Mouse (Mus musculus) urinary bladder, postnatal 25 days (tissue): Measurements from ENCODE around the gene Pnpla1.
A peak's percentile ranks its signal among the peaks of the same experiment; 100 is the strongest.

Source experiments
- DNase-seq: peaks from one replicate; pipeline ENCODE4 v3.0.0; 2022; ENCODE audit warnings: low spot score

The Pnpla1 gene

DNA sequence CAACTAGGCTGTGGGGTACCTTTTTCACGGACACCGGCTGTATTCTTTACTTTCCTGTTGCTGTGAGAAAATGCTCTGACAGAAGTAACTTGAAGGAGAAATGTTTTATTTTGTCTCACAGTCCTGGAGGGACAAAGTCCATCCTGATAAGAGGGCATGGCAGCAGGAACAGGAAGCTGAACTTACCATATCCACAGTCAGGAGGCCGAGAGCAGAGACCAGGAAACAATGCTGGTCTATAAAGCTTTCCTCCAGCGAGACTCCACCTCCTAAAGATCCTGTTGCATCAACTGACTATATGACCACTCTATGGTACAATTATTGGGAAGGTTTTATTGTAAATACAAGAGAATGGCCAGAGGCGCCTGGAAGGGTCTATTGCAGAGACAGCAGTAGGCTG is 14.5 kb upstream of the Pnpla1 start:
- DNase-seq, result no peak

DNA sequence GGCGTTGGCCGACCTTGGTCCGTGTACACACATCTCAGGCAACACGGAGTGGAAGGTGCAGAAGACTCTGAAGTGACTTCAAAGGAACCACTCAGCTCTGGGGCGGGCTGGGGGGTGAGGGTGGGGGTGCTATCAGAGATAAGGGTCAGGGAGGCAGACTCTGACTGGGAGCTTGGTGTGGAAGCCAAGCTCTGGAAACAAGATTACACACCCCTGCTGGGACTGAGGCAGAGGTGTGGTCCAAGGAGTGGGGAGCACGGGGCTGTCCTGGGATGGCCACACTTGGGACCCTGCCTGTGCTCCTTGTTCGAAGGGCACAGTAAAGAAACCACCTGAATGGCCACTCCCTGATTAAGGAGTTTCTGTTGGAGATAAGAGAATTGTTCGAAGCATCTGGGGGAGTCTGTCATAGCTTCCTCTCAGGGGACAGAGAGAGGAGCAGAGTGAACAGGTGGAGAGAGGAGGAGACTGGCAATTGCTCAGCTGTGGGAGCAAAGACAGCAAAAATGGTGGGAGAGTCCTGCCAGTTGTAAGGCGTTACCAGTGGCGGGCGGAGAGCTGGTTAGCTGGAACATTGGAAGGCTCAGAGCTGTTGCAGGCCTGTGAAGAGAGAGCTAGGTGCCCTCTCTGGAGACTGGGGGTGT is 11.1 kb upstream of the Pnpla1 start:
- DNase-seq, result no peak

DNA sequence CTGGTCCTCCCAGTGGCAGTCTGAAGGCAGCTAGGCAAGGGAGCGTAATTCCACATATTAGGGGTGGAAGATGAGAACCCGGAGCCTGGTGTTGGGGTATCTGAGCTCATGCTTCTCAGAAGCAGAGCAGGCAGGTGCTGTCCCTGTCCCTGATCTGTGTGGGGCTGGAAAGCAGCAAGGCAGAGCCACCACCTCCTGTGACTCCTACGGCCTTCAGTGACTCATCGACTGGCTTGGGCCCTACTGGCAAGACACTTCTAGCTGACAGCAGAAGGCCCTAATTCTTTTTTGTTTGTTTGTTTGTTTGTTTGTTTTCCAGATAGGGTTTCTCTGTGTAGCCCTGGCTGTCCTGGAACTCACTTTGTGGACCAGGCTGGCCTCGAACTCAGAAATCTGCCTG is 7.7 kb upstream of the Pnpla1 start:
- no peak for DNase-seq

DNA sequence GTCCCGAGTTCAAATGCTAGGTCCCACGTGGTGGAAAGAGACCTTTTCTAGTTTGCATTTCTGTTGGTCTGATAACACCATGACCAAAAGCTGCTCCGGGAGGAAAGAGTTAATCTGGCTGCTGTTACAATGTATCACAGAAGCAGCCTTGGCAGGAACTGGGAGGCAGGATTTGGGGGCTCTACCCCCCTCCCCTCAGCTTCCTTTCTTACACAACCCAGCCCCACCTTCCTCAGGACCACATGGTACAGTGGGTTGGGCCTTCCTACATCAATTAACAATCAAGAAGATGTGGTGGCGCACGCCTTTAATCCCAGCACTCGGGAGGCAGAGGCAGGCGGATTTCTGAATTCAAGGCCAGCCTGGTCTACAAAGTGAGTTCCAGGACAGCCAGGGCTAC is 3.8 kb upstream of the Pnpla1 start:
- DNase-seq, result no peak

DNA sequence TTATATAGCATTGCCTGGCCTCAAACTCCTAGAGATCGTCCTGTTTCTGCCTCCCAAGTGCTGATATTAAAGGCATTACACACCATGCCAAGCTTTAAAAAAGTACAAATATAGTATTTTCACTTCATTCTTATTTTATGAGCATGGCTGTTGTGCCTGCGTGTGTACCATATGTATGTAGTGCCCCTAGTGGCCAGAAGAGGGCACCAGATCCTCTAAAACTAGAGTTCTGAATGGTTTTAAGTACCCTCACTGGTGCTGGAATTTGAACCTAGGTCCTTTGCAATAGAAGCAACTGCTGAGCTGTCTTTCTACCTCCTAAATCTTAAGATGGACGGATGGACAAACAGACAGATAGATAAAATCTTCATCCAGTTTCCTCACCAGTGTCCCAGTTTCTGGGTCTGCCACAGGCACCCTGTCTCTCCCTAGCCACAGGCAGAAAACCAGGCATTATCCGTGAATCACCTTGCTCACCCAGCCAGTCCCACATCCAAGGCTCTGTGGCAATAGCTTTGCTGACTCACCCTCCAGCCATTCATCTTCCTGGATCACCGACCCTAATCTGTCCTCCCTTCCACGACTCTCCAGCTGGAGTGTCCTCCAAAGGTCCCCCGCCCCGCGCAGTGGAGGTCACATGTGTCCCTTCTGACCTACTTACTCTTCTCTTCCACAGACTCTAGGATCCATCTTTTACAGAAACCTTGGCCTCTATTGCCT is 2.9 kb upstream of the Pnpla1 start:
- DNase-seq, result peak; percentile 26

DNA sequence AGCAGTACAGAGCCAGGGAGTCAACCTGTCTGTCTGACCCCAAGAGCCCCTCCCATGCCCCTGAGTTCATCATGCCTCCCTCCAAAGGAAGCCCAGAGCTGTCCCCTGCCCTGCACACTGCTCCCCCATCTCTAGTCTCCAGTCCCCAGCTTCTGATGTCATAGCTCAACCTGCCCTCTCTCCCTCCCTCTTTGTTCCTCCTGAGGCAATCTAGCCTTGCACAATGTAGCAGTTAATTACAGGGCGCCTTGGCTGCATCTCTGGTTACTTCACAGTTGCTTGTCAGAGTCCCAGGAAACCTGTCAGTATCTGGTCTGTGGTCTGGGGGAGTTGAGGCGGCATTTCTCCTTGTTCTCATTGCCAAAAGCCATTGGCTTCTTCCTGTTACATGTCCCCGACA is 2.2 kb upstream of the Pnpla1 start:
- DNase-seq, result no peak

DNA sequence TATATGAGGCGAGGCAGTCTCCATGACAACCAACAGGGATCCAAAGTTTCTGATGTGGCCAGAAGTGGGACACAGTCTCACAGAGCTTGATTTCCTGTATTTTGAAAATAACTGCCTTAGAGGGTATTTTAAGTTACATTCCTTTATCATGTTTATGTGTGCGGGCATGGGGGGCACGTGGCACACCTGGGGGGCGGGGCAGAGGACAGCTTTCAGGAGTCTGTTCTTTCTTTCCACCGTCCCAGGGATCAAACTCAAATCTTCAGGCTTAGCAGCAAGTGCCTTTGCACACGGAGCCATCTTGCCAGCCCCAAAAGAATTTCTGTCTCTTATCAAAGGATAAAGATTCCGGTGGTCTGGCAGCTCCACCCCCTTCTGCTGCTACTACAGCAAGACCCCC is 5.7 kb downstream of the Pnpla1 start:
- no peak for DNase-seq

DNA sequence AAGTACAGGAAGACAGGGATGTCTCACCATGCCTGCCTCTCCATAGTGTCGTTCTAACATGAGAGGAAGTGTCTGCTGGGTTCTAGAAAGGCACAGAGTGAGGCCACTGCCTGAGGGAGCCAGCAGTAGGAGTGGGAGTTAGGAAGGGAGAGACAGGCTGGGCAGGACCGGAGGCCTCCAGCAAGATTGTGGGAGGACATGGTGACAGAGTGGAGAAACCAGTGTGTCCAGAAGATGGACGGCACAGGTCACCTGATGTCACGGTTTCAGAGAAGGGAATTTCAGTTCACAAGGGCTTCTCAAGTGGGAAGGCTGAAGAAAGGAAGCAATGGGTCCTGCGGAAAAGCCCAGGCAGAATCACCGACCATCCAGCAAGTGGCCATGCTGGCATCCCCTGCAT is 6.3 kb downstream of the Pnpla1 start:
- no peak for DNase-seq

DNA sequence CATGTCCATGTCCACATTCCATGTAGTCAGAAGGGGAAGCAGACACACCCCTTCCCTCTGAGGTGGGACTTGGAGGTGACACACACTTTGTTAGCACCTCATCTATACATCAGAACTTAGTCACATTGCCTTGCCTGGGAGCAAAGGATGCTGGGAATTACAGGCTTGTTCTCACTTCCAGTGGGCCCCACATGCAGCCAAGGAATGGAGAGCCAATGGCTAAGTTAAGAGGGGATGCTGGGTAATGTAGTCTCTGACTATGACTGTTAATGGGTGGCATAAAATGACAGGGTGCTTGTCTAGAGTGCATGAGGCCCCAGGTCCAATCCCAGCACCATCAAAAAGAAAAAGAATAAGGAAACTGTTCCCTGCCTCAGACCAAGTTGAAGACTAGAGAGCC is 8.7 kb downstream of the Pnpla1 start:
- no peak for DNase-seq

DNA sequence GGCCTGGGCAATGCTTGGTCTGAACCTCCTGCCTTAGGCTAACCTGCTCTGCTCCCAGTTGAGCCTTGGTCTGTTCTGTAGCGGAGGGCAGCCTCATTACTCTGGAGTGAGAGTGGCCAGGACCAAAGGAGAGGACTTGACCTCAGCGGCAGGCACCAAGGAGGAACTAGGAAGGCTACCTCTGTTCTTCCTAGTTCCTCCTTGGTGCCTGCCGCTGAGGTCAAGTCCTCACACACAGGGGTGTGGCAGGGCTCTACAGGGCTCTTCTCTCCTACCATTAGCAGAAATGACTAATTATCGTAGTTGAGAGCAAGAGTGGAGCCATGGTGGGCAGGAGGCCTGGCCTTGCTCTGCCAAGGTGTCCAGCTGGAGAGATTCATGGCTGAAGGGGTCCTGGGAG is 9.2 kb downstream of the Pnpla1 start:
- DNase-seq, result no peak

DNA sequence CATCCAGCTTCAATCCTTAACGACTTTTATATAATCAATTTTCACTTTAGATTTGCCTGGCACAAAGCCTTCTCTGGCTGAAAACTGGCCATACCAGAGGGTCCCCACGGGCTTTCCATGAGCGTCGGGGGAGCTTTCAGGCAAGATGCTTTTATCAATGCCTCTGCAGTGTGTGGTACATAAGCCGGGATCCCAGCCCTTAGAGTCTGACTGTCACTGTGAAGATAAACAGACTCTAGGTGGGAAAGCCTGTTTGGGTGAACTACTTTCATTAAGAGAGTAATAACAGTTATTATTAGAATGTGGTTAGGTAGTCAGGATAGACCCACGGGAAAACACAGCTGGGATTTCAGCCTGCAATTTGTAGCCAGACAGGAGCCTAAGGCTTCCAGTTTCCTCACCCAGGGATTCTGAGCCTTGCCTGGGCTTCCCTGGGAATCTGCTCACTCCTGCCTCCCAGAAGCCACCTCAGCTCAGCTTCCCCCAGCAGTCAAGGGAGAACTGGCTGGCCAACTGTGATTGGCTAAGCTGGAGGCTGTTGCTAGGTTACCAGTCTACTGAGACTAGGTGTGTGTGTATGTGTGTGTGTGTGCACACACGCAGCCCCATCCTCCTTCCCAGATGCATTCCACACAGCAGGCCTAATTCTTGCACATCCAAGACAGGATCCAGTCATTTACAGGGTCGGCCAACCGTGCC is 11.3 kb downstream of the Pnpla1 start:
- DNase-seq, result no peak

DNA sequence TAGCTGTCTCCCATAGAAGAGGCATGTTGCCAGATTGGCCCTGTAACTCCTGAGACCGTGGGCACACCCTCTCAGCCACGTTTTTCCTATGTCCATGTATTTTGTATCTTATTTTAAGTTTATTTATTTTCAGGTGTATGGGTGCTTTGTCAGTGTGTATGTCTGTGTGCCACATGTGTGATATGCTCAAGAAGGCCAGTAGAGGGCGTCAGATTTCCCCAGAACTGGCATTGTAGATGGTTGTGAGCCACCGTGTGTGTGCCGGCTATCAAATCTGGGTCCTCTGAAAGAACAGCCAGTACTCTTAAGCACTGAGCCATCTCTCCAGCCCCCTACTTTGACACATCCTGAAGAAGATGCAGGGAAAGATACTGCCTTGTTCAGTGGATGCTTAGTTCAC is 12.2 kb downstream of the Pnpla1 start:
- no peak for DNase-seq

DNA sequence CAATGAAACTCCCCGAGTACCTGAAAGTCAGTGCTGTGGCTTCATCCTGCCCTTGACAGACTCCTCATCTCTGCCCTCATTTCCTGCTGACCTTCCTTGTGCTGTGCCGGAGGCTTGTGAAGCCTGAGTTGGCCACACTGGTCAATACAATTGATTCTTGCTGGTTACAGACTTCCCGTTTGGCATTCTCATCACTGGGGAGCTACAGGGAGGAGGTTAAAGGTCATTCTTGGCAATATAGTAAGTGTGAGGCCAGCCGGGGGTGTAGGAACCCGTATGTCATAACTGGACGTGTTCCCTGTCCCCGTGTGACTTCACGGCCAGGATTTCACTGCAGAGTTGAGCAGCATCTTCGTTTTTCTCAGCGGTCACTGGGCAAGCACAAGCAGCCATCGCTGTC is 13.6 kb downstream of the Pnpla1 start:
- DNase-seq, result no peak

DNA sequence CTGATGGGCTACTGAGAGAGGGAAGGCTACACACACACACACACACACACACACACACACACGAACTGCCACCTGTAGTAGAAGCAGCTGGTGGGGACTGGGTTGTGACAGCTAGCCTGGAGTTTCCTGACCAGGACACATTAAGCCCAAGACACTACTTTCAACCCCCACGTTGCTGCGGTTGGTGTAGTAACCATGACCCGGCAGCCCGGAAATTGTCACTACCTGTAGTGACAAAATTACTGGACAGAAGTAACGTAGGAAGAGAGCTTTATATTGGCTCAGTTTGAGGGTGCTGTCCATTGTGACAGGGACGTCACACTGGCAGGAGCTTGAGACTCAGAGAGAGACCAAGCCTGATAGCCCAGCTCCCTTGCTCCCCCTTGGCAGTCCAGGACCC is 14.1 kb downstream of the Pnpla1 start:
- DNase-seq, result no peak

DNA sequence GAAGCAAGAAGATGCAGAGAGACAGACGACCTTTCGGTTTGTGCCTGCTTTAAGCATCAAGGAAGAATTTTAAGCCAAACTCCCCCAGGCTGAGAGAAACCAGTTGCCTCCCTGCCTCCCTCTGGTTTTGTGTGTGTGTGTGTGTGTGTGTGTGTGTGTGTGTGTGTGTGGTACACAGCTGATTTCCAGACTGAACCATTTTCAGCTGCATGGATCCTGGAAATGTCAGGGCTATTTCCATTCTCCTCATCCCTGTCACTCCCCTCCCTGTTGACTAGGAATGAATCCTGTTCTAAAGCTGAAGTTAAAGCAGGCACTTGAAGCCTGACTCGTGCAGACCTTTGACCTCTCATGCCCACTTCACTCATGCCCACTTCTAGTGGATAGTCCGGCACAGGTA is 16.0 kb downstream of the Pnpla1 start:
- no peak for DNase-seq

DNA sequence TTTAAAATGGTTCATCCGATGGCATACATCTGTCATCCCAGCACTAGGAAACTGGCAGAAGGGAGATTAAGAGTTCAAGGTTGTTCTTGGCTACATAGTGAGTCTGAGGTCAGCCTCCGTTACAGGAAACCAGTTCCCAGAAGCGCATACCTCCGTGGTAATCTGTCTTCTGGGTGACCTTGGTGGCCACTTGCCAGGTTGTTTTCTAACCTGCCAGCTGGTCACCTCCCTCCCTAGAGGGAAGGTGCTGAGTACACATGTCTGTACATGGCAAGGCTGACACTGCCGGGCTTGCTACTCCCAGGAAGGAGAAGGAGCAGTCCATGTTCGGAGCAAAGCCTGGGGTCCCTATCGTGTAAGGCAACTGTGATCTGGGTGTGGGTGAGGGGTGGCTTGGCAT is 16.6 kb downstream of the Pnpla1 start:
- DNase-seq, result no peak

DNA sequence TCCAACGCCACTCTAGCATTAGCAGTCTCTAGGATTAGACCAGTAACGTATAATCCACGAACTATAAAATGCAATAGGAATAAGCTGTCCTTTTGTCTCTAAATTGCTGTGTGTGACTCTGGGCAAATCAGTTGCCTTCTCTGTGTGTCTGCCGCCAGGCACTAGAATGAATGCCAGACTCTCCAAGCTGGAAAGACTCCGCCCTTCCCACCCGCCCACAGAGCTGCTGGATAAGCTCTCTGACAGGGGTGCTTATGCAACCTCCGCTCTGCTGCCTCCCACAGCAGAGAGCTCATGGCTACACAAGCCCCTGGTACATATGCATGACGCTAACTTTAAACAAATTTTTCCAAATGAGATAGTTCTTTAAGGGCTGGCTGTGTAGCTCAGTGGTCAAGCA is 17.1 kb downstream of the Pnpla1 start:
- peak; percentile 20 for DNase-seq

DNA sequence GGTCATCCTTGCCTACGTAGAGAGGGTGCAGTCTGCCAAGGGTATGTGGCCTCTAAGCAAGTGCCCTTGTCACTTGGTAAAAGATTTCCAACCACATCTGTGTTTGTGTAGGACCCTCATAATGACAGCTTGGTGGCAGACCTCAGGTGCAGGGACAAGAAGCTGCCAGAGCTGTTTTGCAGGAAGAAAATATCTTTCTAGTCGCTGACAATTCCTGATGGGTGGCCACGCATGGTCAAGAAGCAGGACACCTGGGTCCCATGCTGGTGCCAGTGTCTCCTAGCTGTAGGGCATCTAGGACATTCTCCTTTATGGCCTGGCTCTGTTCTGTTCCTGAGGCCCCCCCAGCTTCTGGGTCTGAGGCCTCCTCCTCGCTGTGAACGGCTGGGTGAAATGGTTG is 18.1 kb downstream of the Pnpla1 start:
- DNase-seq, result no peak

DNA sequence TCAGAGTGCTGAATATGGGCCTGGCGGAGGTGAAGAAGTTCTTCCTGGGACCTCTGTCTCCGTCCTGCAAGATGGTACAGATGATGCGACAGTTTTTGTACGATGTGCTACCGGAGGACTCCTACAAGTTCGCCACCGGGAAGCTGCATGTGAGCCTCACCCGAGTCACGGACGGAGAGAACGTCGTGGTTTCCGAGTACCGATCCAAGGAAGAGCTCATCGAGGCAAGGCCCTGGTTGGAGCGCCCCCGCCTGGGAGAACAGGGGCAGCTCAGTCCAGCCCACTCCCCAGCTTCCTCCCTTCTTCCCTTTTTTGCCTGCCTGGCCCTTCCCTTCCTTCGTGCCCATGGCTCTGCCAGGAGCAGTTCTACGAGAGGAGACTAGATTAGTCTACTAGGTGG is 18.6 kb downstream of the Pnpla1 start:
- no peak for DNase-seq

DNA sequence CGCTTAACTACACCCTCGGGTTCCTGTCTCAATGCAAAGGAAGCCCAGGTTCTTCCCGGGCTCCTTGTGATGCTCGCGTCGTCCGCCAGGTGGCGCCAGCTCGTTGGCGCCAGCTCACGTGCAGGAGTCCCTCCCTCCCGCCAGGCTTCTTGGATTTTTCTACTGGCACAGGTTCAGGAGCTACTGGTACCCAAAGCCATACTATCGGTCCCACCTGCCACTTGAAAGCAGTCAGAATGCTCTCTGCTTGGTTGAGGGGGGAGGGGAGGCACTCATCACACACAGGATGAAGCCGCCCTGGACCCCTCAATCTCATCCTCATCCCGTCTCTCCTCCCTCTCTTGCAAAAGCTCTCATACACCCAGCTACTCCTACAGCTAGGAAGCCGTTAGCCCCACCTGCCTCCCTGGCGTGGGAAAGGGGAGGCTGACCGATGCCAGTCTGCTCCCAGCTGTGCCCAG is 21.8 kb downstream of the Pnpla1 start:
- DNase-seq, result peak; percentile 75

DNA sequence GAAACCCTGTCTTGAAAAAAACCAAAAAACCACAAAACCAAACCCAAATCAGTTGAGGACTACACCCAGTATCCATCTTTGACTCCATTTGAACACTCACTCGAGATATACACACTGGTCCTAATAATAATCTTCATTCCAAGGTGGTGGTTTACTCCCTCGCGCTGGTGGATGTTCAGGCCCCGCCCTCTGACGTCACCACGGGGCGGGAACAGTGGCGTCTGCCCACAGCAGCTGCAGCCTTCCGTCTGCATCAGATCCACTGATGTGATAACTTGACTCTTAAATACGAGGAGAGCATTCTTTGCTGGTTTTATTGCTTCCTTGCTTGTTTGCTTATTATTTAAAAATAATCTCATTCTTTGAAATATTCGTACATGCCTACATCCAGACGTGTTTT is 24.1 kb downstream of the Pnpla1 start:
- DNase-seq, result peak; percentile 68

DNA sequence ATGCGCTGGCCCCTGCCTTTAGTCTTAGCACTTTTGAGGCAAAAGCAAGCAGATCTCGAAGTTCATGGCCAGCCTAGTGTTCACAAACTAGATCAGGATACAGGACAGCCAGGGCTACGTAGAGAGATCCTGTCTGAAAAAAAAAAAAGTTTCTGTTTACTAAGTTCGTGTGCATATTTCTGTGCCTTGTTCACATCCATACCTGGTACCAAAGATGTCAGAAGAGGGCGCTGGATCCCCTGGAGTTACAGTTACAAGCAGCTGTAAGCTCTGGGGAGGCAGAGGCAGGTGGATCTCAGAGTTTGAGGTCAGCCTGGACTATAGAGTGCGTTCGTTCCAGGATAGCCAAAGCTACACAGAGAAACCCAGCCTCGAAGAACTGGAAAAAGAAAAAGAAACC is 24.6 kb downstream of the Pnpla1 start:
- no peak for DNase-seq

DNA sequence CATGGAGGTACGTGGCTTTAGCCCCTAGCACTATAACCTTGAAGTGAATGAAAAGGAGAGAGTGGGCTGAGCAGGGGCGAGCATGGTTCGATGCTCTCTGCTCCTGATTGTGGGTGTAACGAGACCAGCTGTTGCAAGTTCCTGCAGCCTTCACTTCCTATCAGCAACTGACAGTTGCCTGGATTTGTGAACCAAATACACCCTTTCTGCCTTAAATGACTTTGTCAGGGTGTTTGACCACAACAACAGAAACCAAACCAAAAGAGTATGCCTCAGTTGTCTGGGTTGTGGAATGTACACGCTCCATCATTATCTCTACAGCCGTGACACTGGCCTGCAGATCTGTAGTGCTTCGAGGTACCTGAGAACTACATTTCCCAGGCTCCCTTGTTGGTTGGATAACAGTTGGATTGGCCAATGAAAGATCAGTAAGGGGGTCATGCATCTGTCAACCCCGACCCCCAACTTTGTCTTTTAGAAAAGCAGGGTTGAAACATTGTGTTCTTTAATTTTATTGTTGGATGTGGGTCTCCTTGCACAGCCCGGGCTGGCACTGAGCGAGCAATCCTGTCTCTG is 25.8 kb downstream of the Pnpla1 start:
- DNase-seq, result no peak
